Mouse (Mus musculus): ENCODE measurements around the gene Plcb1. TPM values are rescaled to one million over a fixed set of nuclear protein-coding genes. Genes with fewer than 3 reads are reported as not detected.

The Plcb1 gene
- polyA plus RNA-seq, 1 experiment from 2014 or later: 7.9 TPM

DNA sequence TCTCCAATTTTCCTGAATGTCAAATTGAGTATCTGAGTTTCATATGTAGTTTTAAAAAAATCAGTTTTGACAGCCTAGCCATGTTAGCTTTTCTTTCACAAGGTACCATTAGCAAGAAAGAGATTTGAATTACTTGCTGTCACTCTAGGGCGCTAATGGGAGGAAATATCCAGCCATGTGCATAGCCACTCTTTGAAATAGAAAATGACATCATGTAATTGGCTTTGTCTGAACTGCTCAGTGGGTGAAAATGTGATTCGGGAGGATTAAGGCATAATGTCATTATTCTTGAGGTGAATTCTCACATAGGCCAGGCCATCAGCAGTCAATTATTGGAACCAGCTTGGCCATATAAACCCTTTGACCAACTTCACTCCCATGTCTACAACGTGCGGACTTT is 285.5 kb downstream of the Plcb1 start:
- Histone ChIP-seq H3K4me3 (ENCODE audit: low read depth, low read length) (no peak overlapping the region), H3K27ac (ENCODE audit: low read depth, low read length) (no peak overlapping the region), H3K9ac (ENCODE audit: low read depth, low read length) (no peak overlapping the region), H3K4me1 (replicated peaks; ENCODE audit: control insufficient read depth, insufficient read depth, low read length) (no peaks in the 10 kb centered on the region), H3K4me2 (no peak overlapping the region), H3K9me3 (ENCODE audit: control insufficient read depth, low read length) (no peaks in the 10 kb centered on the region), H3K27me3 (replicated peaks; ENCODE audit: control insufficient read depth, insufficient read depth, low read length) (no peaks in the 10 kb centered on the region), H3K36me3 (ENCODE audit: control insufficient read depth, insufficient read depth, low read length) (no peaks in the 10 kb centered on the region)
- no peak for ATAC-seq (replicated peaks; ENCODE audit: low FRiP score)
- no peak for DNase-seq (ENCODE audit: low spot score)
- 80% methylated on average over 4 of the region's 4 CpGs for WGBS

DNA sequence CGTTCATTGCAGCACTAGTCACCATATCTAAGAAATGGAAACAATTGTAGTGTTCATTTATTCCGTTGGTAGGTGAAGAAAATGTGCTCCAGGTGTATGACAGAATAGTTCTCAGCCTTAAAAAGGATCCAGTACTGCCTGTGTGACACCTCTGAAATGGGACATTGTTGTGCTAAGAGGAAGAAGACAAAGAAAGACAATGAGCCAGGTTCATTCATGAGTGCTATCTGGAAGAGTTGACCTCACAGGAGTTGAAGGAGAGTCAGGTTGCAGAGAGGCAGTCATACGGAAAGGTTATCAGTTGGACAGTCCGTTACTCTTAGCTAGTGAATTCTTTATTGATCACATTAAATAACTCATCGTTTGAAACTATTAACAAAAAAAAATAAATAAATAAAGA is 286.6 kb downstream of the Plcb1 start:
- no peak overlapping the region for H3K9ac ChIP-seq (ENCODE audit: low read depth, low read length)

DNA sequence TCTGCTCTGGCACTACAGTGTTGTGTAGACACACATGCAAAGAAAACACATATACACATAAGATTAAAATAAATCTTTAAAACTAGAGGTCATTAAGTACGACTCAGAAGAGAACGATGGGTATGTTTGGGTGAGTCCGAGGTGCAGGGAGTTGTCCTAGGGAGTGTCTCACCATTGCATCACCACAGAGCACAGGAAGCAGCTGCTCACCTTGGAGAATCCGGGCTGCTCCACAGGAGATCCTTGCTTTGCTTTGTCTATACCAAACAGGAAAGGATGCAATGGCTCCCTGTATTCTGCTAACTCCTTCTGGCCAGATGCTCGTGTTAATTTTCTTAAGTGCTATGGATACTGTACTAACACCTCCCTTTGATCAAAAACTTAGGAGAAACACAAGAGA is 287.1 kb downstream of the Plcb1 start:
- Histone ChIP-seq H3K4me1 (replicated peaks; ENCODE audit: control insufficient read depth, insufficient read depth, low read length) (no peaks in the 10 kb centered on the region), H3K9me3 (ENCODE audit: control insufficient read depth, low read length) (no peaks in the 10 kb centered on the region), H3K36me3 (ENCODE audit: control insufficient read depth, insufficient read depth, low read length) (no peaks in the 10 kb centered on the region), H3K4me2 (no peak overlapping the region), H3K9ac (ENCODE audit: low read depth, low read length) (no peak overlapping the region), H3K4me3 (ENCODE audit: low read depth, low read length) (no peak overlapping the region), H3K27me3 (replicated peaks; ENCODE audit: control insufficient read depth, insufficient read depth, low read length) (no peaks in the 10 kb centered on the region), H3K27ac (ENCODE audit: low read depth, low read length) (no peak overlapping the region)
- 75% methylated on average over 5 of the region's 5 CpGs for WGBS
- no peak for ATAC-seq (replicated peaks; ENCODE audit: low FRiP score)
- no peak for DNase-seq (ENCODE audit: low spot score)

More for the DNA sequence above, 286.6 kb downstream of the Plcb1 start:
- DNase-seq (ENCODE audit: low spot score) (no peak), ATAC-seq (replicated peaks; ENCODE audit: low FRiP score) (no peak)
- Histone ChIP-seq H3K27me3 (replicated peaks; ENCODE audit: control insufficient read depth, insufficient read depth, low read length) (no peaks in the 10 kb centered on the region), H3K4me2 (no peak overlapping the region), H3K4me1 (replicated peaks; ENCODE audit: control insufficient read depth, insufficient read depth, low read length) (no peaks in the 10 kb centered on the region), H3K9me3 (ENCODE audit: control insufficient read depth, low read length) (no peaks in the 10 kb centered on the region), H3K27ac (ENCODE audit: low read depth, low read length) (no peak overlapping the region), H3K36me3 (ENCODE audit: control insufficient read depth, insufficient read depth, low read length) (no peaks in the 10 kb centered on the region), H3K4me3 (ENCODE audit: low read depth, low read length) (no peak overlapping the region)
- 70% methylated on average over 5 of the region's 5 CpGs for WGBS

DNA sequence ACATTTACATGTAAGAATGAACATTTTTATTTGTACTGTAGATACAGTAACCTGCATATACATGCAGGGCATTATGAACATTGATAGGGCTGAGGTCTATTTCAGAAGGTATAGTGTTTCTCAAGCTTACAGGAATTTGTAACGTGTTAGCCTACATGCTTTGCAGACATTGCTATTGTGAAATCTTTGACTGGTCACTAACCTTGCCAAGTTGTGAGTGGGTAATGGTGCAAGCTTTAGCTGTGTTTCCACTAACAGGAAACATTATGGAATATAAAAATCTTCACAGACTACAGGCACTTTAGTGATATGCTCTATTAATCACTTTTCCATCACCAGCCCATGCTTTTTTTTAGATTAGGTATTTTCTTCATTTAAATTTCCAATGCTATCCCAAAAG is 289.5 kb downstream of the Plcb1 start:
- no peaks in the 10 kb centered on the region for H3K27me3 ChIP-seq (replicated peaks; ENCODE audit: control insufficient read depth, insufficient read depth, low read length)
- ATAC-seq (replicated peaks; ENCODE audit: low FRiP score) (no peak), DNase-seq (ENCODE audit: low spot score) (no peak)
- H3K27ac ChIP-seq (ENCODE audit: low read depth, low read length): no peak overlapping the region
- H3K9ac ChIP-seq (ENCODE audit: low read depth, low read length): no peak overlapping the region
- no peaks in the 10 kb centered on the region for H3K4me1 ChIP-seq (replicated peaks; ENCODE audit: control insufficient read depth, insufficient read depth, low read length)
- no peaks in the 10 kb centered on the region for H3K36me3 ChIP-seq (ENCODE audit: control insufficient read depth, insufficient read depth, low read length)
- H3K9me3 ChIP-seq (ENCODE audit: control insufficient read depth, low read length): no peaks in the 10 kb centered on the region
- H3K4me3 ChIP-seq (ENCODE audit: low read depth, low read length): no peak overlapping the region
- 87% methylated on average over 1 of the region's 1 CpGs for WGBS
- no peak overlapping the region for H3K4me2 ChIP-seq

DNA sequence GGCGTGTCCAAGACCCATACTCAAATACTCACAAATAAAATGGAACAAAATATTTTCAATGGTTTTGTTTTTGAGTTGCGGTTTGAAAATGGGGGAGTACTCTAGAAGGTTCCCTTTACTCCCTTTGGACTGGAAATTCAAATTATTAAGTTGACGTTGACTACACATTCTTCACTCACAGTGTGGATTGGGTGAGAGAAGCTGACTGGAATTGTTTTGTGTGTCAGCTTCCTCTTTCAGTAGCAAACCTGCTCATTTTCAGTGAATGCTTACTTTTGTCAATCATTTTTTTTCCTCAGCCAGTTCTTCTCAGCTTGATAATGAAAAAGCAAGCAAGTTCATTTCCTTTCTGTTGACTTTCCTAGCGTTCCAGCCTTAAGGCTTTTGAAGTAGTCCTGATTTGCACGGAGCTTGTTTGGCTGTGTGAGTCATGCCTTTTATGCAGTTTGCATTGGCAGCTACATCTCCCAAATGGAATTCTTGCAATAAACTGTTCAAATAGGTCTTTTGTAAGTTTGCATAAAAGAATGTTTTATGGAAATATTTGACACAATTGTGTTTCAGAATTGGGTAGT is 306.8 kb downstream of the Plcb1 start:
- no peak overlapping the region for H3K9ac ChIP-seq (ENCODE audit: low read depth, low read length)
- no peak overlapping the region for H3K4me2 ChIP-seq
- H3K9me3 ChIP-seq (ENCODE audit: control insufficient read depth, low read length): no peaks in the 10 kb centered on the region
- DNase-seq (ENCODE audit: low spot score): no peak
- H3K36me3 ChIP-seq (ENCODE audit: control insufficient read depth, insufficient read depth, low read length): no peaks in the 10 kb centered on the region
- H3K4me3 ChIP-seq (ENCODE audit: low read depth, low read length): no peak overlapping the region
- no peaks in the 10 kb centered on the region for H3K27me3 ChIP-seq (replicated peaks; ENCODE audit: control insufficient read depth, insufficient read depth, low read length)
- no peaks in the 10 kb centered on the region for H3K4me1 ChIP-seq (replicated peaks; ENCODE audit: control insufficient read depth, insufficient read depth, low read length)
- no peak overlapping the region for H3K27ac ChIP-seq (ENCODE audit: low read depth, low read length)
- no peak for ATAC-seq (replicated peaks; ENCODE audit: low FRiP score)
- 75% methylated on average over 5 of the region's 5 CpGs for WGBS

DNA sequence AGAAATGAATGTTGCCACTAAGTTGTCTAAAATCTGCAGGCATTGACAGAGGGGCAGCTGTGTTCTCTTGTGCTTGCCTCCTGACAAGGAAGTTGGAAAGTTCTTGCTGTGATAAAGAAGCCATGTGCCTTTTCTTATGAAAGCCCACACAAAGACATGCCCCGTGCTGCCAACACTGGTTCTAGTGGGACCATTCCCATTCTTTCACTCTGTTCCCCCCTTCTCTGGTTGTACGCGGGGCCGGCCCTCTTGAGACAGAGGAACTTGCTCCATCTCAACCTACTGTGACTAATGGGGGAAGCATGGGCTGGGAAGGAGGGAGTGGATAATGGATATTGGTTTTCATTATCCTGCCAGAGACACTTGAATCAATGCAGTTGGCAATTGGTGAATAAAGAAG is 315.4 kb downstream of the Plcb1 start:
- ATAC-seq (replicated peaks; ENCODE audit: low FRiP score): no peak
- H3K4me2 ChIP-seq: no peak overlapping the region
- no peaks in the 10 kb centered on the region for H3K27me3 ChIP-seq (replicated peaks; ENCODE audit: control insufficient read depth, insufficient read depth, low read length)
- no peak overlapping the region for H3K9ac ChIP-seq (ENCODE audit: low read depth, low read length)
- H3K9me3 ChIP-seq (ENCODE audit: control insufficient read depth, low read length): no peaks in the 10 kb centered on the region
- H3K4me1 ChIP-seq (replicated peaks; ENCODE audit: control insufficient read depth, insufficient read depth, low read length): no peaks in the 10 kb centered on the region
- no peaks in the 10 kb centered on the region for H3K36me3 ChIP-seq (ENCODE audit: control insufficient read depth, insufficient read depth, low read length)
- no peak overlapping the region for H3K27ac ChIP-seq (ENCODE audit: low read depth, low read length)
- no peak overlapping the region for H3K4me3 ChIP-seq (ENCODE audit: low read depth, low read length)
- DNase-seq (ENCODE audit: low spot score): no peak
- 78% methylated on average over 4 of the region's 4 CpGs for WGBS

DNA sequence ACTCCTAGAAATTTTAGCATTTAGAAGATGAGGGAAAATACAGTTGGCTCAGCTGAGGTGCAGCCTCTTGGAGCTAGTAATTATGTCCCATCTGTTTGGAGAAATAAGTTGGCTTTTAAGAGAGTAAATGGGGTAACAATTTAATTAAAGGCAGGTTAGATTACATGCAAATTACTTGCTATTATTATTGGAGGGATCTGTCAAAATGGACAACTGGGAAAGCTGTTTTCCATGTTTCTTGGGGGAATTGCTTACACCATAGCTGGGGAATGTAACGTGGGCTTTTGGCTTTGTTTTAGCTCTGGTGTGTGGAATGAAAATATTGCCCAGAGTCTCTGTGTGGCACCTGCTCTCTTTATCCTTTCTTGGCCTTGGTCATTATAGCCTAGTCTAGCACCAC is 316.1 kb downstream of the Plcb1 start:
- H3K36me3 ChIP-seq (ENCODE audit: control insufficient read depth, insufficient read depth, low read length): no peaks in the 10 kb centered on the region
- ATAC-seq (replicated peaks; ENCODE audit: low FRiP score): no peak
- WGBS: 57% methylated on average over 1 of the region's 1 CpGs

DNA sequence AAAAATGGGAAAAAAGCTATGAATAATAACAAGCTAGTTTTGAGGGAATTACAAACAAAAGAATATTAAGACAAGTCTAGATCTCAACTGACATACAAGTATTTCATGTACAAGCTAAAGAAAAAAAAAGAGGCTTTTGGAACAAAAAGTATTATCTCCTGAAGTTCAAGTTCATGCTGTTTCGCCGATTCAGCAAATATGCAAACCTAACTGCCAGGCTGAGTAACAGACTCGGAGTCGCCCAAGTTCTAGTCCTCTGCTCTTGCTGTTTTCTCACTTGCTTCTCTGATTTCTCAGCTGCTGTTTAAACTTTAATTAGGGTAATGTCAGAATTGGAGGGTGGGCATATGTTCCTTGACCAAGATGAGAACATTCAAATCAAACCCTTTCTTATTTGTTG is 320.8 kb downstream of the Plcb1 start:
- Histone ChIP-seq H3K9me3 (ENCODE audit: control insufficient read depth, low read length) (no peaks in the 10 kb centered on the region), H3K4me1 (replicated peaks; ENCODE audit: control insufficient read depth, insufficient read depth, low read length) (no peaks in the 10 kb centered on the region), H3K27me3 (replicated peaks; ENCODE audit: control insufficient read depth, insufficient read depth, low read length) (no peaks in the 10 kb centered on the region), H3K4me3 (ENCODE audit: low read depth, low read length) (no peak overlapping the region), H3K36me3 (ENCODE audit: control insufficient read depth, insufficient read depth, low read length) (no peaks in the 10 kb centered on the region), H3K9ac (ENCODE audit: low read depth, low read length) (no peak overlapping the region), H3K4me2 (no peak overlapping the region), H3K27ac (ENCODE audit: low read depth, low read length) (no peak overlapping the region)
- ATAC-seq (replicated peaks; ENCODE audit: low FRiP score): no peak
- DNase-seq (ENCODE audit: low spot score): no peak
- WGBS: 87% methylated on average over 4 of the region's 4 CpGs

More for the DNA sequence above, 316.1 kb downstream of the Plcb1 start:
- no peaks in the 10 kb centered on the region for H3K9me3 ChIP-seq (ENCODE audit: control insufficient read depth, low read length)
- H3K4me1 ChIP-seq (replicated peaks; ENCODE audit: control insufficient read depth, insufficient read depth, low read length): no peaks in the 10 kb centered on the region
- no peaks in the 10 kb centered on the region for H3K27me3 ChIP-seq (replicated peaks; ENCODE audit: control insufficient read depth, insufficient read depth, low read length)
- DNase-seq (ENCODE audit: low spot score): no peak
- H3K4me2 ChIP-seq: no peak overlapping the region
- no peak overlapping the region for H3K4me3 ChIP-seq (ENCODE audit: low read depth, low read length)
- H3K27ac ChIP-seq (ENCODE audit: low read depth, low read length): no peak overlapping the region
- no peak overlapping the region for H3K9ac ChIP-seq (ENCODE audit: low read depth, low read length)

DNA sequence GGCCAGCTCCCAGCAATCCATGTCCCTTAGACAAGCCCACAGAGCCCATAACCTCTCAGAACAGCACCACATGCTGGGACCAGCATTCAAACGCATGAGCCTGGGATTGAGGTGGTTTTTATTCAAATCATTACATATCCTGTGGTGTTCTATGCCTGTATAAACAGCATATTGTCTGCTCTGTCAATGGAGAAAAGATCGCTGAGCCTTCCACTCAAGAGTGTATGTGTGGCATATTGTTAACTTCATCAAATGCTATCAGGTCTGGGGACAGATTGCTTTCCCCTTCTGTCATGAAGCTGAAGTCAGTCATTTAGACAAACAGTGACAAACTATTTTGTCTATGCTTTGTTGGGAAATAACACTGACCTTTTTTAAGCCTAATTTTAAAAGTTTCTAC is 322.7 kb downstream of the Plcb1 start:
- ATAC-seq (replicated peaks; ENCODE audit: low FRiP score) (no peak), DNase-seq (ENCODE audit: low spot score) (no peak)
- no peak overlapping the region for H3K4me3 ChIP-seq (ENCODE audit: low read depth, low read length)
- H3K27ac ChIP-seq (ENCODE audit: low read depth, low read length): no peak overlapping the region
- H3K4me2 ChIP-seq: no peak overlapping the region
- H3K4me1 ChIP-seq (replicated peaks; ENCODE audit: control insufficient read depth, insufficient read depth, low read length): no peaks in the 10 kb centered on the region
- H3K27me3 ChIP-seq (replicated peaks; ENCODE audit: control insufficient read depth, insufficient read depth, low read length): no peaks in the 10 kb centered on the region
- no peaks in the 10 kb centered on the region for H3K36me3 ChIP-seq (ENCODE audit: control insufficient read depth, insufficient read depth, low read length)
- H3K9ac ChIP-seq (ENCODE audit: low read depth, low read length): no peak overlapping the region
- H3K9me3 ChIP-seq (ENCODE audit: control insufficient read depth, low read length): no peaks in the 10 kb centered on the region
- 70% methylated on average over 2 of the region's 2 CpGs for WGBS

All from liver, embryonic 11.5 days (tissue).